Mouse (Mus musculus): Measurements from ENCODE around the gene Klk6. TPM values are rescaled to one million over a fixed set of nuclear protein-coding genes. Genes with fewer than 3 reads are reported as not detected.

The Klk6 gene
- polyA plus RNA-seq, 1 experiment from 2014 or later, result not detected

DNA sequence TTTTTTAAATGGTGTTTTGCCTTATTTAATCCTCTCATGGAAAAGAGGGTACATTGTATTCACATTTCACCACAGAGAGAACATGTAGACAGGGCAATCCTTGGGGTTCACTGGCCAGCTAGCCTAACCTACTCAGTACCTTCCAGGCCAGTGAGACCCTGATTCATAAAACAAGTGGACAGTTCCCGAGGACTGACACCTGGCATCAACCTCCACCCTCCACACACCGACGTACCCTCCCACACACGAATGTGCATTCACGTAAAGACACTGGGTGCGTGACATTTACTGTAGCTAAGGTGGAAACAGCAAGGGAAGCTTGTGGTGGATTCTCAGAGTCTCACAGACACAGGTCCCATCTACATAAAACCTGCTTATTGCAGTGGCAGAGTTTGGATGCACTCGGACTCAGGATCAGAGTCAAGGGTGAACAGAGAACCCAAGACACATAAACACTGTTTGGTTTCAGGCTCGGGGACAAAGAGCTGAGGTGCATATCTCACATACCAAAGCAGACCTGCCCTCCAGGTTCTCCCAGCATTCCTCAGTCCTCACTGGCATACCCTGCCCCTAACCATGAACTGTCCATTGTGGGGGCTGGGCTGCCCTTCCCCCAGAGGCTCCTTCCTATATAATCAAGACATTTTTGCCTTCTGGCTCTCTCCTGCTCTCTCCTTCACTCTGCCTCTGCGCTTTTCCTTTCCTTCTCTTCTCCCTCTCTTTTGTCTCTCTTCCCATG, 30.5 kb downstream of the Klk6 start:
- WGBS, result 64% methylated on average over 9 of the region's 9 CpGs
- peak; percentile 47; the same call in 1 of the 2 replicates for ATAC-seq (ENCODE audit: low read depth)
- no peak overlapping the region for H3K27ac ChIP-seq (ENCODE audit: low read length)

DNA sequence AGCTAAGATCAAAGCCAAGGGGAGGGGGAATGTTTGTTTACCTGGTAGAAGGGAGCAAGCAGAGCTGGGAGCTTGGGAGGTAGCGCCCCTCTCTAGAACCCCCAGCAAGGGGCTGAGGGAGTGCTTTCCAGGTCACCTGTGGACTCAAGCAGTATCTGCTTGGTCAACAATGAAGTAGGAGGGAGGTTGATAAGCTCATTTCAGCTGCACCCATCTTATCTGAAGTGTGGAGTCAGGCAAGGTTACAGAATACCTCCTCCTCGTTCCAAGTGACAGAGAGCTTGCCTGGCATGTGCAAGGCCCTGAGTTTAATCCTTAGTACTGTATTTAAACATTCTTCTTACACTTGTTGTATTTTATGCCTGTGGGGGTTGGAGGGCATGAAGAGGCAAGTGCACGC, 31.4 kb downstream of the Klk6 start:
- Histone ChIP-seq H3K9ac (ENCODE audit: low read length) (no peak overlapping the region), H3K27me3 (ENCODE audit: control insufficient read depth, insufficient read depth, low read depth, low read length) (no peaks in the 10 kb centered on the region), H3K9me3 (ENCODE audit: control insufficient read depth, low read length) (no peaks in the 10 kb centered on the region), H3K4me1 (replicated peaks; ENCODE audit: control insufficient read depth, insufficient read depth, low read length) (no peaks in the 10 kb centered on the region), H3K27ac (ENCODE audit: low read length) (no peak overlapping the region), H3K4me3 (ENCODE audit: low read length) (no peak overlapping the region), H3K36me3 (ENCODE audit: control insufficient read depth, insufficient read depth, low read length) (no peaks in the 10 kb centered on the region), H3K4me2 (ENCODE audit: low read depth, low read length) (no peak overlapping the region)
- peak; percentile 28; the same call in 1 of the 2 replicates for ATAC-seq (ENCODE audit: low read depth)
- 26% methylated on average over 3 of the region's 3 CpGs for WGBS

More for the DNA sequence above, 30.5 kb downstream of the Klk6 start:
- Histone ChIP-seq H3K4me3 (ENCODE audit: low read length) (no peak overlapping the region), H3K36me3 (ENCODE audit: control insufficient read depth, insufficient read depth, low read length) (no peaks in the 10 kb centered on the region), H3K4me2 (ENCODE audit: low read depth, low read length) (no peak overlapping the region), H3K4me1 (replicated peaks; ENCODE audit: control insufficient read depth, insufficient read depth, low read length) (no peaks in the 10 kb centered on the region), H3K9ac (ENCODE audit: low read length) (no peak overlapping the region), H3K9me3 (ENCODE audit: control insufficient read depth, low read length) (no peaks in the 10 kb centered on the region), H3K27me3 (ENCODE audit: control insufficient read depth, insufficient read depth, low read depth, low read length) (no peaks in the 10 kb centered on the region)

DNA sequence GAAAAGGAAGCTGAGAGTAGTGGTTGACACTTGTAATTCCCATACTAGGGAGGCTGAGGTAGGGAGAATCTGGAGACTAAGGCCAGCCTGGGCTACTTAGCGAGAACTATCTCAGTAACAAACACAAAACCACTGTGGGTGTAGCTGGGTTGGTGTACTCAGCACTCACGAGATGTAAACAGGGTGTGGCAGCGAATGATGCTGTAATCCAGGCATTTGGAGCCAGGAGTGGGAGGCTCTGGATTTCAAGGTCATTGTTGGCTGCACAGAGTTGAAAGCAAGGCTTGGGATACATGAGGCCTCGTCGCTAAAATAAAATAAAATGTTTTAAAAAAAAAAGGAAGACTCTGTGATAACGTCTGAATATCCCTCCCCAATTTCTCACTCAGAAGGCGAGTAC, 32.0 kb downstream of the Klk6 start:
- ATAC-seq (ENCODE audit: low read depth), result no peak
- H3K4me3 ChIP-seq (ENCODE audit: low read length), result no peak overlapping the region
- H3K36me3 ChIP-seq (ENCODE audit: control insufficient read depth, insufficient read depth, low read length), result no peaks in the 10 kb centered on the region
- no peak overlapping the region for H3K9ac ChIP-seq (ENCODE audit: low read length)
- H3K9me3 ChIP-seq (ENCODE audit: control insufficient read depth, low read length), result no peaks in the 10 kb centered on the region
- H3K27me3 ChIP-seq (ENCODE audit: control insufficient read depth, insufficient read depth, low read depth, low read length), result no peaks in the 10 kb centered on the region
- no peak overlapping the region for H3K4me2 ChIP-seq (ENCODE audit: low read depth, low read length)
- WGBS, result 69% methylated on average over 7 of the region's 7 CpGs
- H3K4me1 ChIP-seq (replicated peaks; ENCODE audit: control insufficient read depth, insufficient read depth, low read length), result no peaks in the 10 kb centered on the region
- H3K27ac ChIP-seq (ENCODE audit: low read length), result no peak overlapping the region

DNA sequence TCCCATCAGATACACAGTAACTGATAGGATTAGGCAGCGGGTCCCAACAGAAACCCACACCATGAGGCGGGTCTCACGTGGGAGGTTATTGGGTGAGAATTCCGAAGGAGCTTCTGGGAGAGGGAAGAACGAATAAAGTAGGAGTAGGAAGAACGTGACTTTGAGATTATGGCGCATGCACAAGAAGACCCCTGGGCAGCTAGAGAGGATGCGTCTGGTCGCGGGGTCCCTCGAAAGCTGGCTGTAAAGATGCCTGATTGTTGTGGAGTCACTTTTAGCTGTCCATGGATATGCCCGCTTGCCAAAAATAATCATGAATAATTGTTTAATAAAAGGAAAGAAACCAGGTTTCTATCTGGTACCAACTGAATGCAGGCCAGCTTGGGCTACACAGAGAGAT, 33.2 kb downstream of the Klk6 start:
- Histone ChIP-seq H3K27ac (ENCODE audit: low read length) (no peak overlapping the region), H3K27me3 (ENCODE audit: control insufficient read depth, insufficient read depth, low read depth, low read length) (no peaks in the 10 kb centered on the region), H3K4me2 (ENCODE audit: low read depth, low read length) (no peak overlapping the region), H3K4me1 (replicated peaks; ENCODE audit: control insufficient read depth, insufficient read depth, low read length) (no peaks in the 10 kb centered on the region), H3K4me3 (ENCODE audit: low read length) (no peak overlapping the region), H3K36me3 (ENCODE audit: control insufficient read depth, insufficient read depth, low read length) (no peaks in the 10 kb centered on the region), H3K9me3 (ENCODE audit: control insufficient read depth, low read length) (no peaks in the 10 kb centered on the region), H3K9ac (ENCODE audit: low read length) (no peak overlapping the region)
- ATAC-seq (ENCODE audit: low read depth), result no peak
- 93% methylated on average over 12 of the region's 12 CpGs for WGBS

DNA sequence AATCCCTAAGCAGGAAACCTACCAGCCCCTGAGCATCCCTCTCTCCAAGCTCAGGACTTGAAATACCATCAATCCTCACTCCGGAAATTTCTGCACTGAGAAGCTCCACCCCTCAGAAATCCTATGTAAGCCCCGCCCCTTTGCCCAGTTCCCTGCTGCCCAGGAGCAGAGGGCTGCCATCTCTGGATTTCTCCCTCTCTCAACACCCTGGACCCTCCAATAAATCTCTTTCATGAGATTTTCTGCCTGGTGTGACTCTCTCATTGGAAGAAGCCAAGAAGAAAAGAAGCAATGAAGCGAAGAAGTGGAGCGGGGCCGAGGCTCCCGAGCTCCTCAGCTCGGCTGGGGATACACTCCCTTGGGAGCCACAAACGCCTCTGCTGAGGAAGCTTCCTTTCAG, 36.1 kb downstream of the Klk6 start:
- H3K4me3 ChIP-seq (ENCODE audit: low read length), result no peak overlapping the region
- no peak overlapping the region for H3K9ac ChIP-seq (ENCODE audit: low read length)
- H3K9me3 ChIP-seq (ENCODE audit: control insufficient read depth, low read length), result no peaks in the 10 kb centered on the region
- no peaks in the 10 kb centered on the region for H3K4me1 ChIP-seq (replicated peaks; ENCODE audit: control insufficient read depth, insufficient read depth, low read length)
- H3K36me3 ChIP-seq (ENCODE audit: control insufficient read depth, insufficient read depth, low read length), result no peaks in the 10 kb centered on the region
- H3K4me2 ChIP-seq (ENCODE audit: low read depth, low read length), result no peak overlapping the region
- no peaks in the 10 kb centered on the region for H3K27me3 ChIP-seq (ENCODE audit: control insufficient read depth, insufficient read depth, low read depth, low read length)
- no peak overlapping the region for H3K27ac ChIP-seq (ENCODE audit: low read length)
- no peak for ATAC-seq (ENCODE audit: low read depth)
- 79% methylated on average over 8 of the region's 8 CpGs for WGBS

DNA sequence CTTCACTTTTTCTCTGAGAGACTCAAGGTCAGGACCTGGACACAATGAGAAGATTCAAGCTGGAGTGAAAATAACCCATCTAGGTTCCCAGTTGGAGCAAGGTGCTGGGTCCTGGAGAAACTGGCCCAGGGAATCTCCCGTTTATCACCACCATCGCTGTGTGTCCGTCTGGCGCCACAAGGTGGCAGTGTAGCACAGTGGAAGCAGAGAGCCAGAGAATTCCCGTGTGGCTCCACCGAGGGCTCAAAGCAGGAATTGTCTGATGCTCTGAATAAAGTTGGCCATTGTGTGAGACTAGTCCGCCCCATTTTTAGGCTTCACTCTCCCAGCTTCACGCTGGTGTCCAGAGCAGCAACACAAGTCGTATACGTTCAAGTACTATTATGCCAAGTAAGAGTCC, 48.9 kb downstream of the Klk6 start:
- ATAC-seq (ENCODE audit: low read depth), result no peak
- Histone ChIP-seq H3K4me1 (replicated peaks; ENCODE audit: control insufficient read depth, insufficient read depth, low read length) (no peaks in the 10 kb centered on the region), H3K27ac (ENCODE audit: low read length) (no peak overlapping the region)

DNA sequence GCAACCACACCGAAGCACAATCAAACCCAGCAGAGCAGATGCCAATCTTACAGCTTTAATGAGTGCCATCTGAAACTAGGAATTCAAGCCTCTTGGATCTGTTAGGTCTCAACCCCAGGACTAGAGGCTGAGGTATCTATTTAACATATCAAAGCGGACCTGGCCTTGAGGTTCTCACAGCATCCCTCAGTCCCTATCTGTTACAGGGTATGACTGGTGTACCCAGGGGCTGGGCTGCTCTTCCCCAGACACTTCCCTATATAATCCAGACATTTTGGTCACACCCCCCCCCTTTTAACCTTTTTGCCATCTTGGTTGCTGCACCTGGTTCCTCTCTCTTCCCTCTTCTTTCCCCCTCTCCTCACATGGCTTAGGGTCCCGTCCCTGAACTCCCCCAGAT, 49.4 kb downstream of the Klk6 start:
- H3K9ac ChIP-seq (ENCODE audit: low read length), result no peak overlapping the region
- H3K9me3 ChIP-seq (ENCODE audit: control insufficient read depth, low read length), result no peaks in the 10 kb centered on the region
- H3K4me1 ChIP-seq (replicated peaks; ENCODE audit: control insufficient read depth, insufficient read depth, low read length), result no peaks in the 10 kb centered on the region
- no peak overlapping the region for H3K27ac ChIP-seq (ENCODE audit: low read length)
- no peak overlapping the region for H3K4me3 ChIP-seq (ENCODE audit: low read length)
- H3K27me3 ChIP-seq (ENCODE audit: control insufficient read depth, insufficient read depth, low read depth, low read length), result no peaks in the 10 kb centered on the region
- H3K4me2 ChIP-seq (ENCODE audit: low read depth, low read length), result no peak overlapping the region
- H3K36me3 ChIP-seq (ENCODE audit: control insufficient read depth, insufficient read depth, low read length), result no peaks in the 10 kb centered on the region
- 73% methylated on average over 3 of the region's 3 CpGs for WGBS
- ATAC-seq (ENCODE audit: low read depth), result no peak

More for the DNA sequence above, 48.9 kb downstream of the Klk6 start:
- Histone ChIP-seq H3K27me3 (ENCODE audit: control insufficient read depth, insufficient read depth, low read depth, low read length) (no peaks in the 10 kb centered on the region), H3K4me2 (ENCODE audit: low read depth, low read length) (no peak overlapping the region), H3K9me3 (ENCODE audit: control insufficient read depth, low read length) (no peaks in the 10 kb centered on the region), H3K4me3 (ENCODE audit: low read length) (no peak overlapping the region), H3K36me3 (ENCODE audit: control insufficient read depth, insufficient read depth, low read length) (no peaks in the 10 kb centered on the region), H3K9ac (ENCODE audit: low read length) (no peak overlapping the region)
- 7% methylated on average over 10 of the region's 10 CpGs for WGBS

DNA sequence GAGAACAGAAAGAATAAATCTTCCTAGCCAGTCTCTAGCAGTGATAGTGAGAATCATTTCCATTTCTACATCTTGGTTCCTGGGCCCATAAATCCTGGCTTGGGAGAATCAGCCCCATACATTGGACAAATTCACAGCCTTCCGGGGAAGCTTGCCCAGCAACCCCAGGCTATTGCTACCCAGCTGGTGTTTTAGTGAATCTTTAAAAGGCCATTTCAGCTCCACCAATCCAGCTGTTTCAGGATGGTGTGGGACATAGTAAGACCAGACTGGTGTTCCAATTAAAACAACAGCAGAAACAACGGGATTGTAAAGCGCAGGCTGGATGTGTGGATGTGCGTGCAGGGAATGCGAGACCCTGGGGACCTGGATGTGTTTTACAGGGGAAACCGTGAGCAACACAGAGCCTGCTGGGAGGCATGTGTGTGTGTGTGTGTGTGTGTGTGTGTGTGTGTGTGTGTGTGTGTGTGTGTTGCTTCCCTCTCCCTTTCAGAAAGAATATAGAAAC, 50.6 kb downstream of the Klk6 start:
- H3K27ac ChIP-seq (ENCODE audit: low read length), result no peak overlapping the region
- H3K4me3 ChIP-seq (ENCODE audit: low read length), result no peak overlapping the region
- H3K9me3 ChIP-seq (ENCODE audit: control insufficient read depth, low read length), result no peaks in the 10 kb centered on the region
- 82% methylated on average over 6 of the region's 6 CpGs for WGBS
- no peaks in the 10 kb centered on the region for H3K4me1 ChIP-seq (replicated peaks; ENCODE audit: control insufficient read depth, insufficient read depth, low read length)
- ATAC-seq (ENCODE audit: low read depth), result no peak
- H3K27me3 ChIP-seq (ENCODE audit: control insufficient read depth, insufficient read depth, low read depth, low read length), result no peaks in the 10 kb centered on the region
- H3K36me3 ChIP-seq (ENCODE audit: control insufficient read depth, insufficient read depth, low read length), result no peaks in the 10 kb centered on the region
- H3K4me2 ChIP-seq (ENCODE audit: low read depth, low read length), result no peak overlapping the region
- H3K9ac ChIP-seq (ENCODE audit: low read length), result no peak overlapping the region

DNA sequence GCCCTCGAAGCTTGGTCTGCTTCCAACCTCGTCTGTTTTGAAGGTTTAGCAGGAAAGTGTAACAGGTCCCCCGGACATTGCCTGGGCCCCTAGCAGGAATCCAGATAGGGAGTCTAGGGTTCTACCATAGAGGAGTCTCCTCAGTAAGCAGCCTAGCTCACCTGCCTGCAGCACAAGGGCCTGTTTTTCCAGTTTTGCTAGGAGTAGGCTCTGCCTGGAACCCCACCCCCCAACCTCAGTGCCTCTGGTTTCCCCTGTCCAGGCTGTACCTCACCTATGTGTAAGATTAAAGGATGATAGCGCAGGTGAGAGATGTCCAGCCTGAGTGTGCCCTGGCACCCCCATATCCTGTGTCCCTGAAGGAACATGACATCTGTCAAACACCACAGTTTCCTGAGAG, 52.1 kb downstream of the Klk6 start:
- Histone ChIP-seq H3K9ac (ENCODE audit: low read length) (no peak overlapping the region), H3K4me3 (ENCODE audit: low read length) (no peak overlapping the region), H3K4me2 (ENCODE audit: low read depth, low read length) (no peak overlapping the region), H3K4me1 (replicated peaks; ENCODE audit: control insufficient read depth, insufficient read depth, low read length) (no peaks in the 10 kb centered on the region), H3K36me3 (ENCODE audit: control insufficient read depth, insufficient read depth, low read length) (no peaks in the 10 kb centered on the region), H3K27me3 (ENCODE audit: control insufficient read depth, insufficient read depth, low read depth, low read length) (no peaks in the 10 kb centered on the region), H3K9me3 (ENCODE audit: control insufficient read depth, low read length) (no peaks in the 10 kb centered on the region), H3K27ac (ENCODE audit: low read length) (no peak overlapping the region)
- WGBS, result 45% methylated on average over 4 of the region's 4 CpGs
- peak; percentile 73 for ATAC-seq (ENCODE audit: low read depth)
